Mouse (Mus musculus): ENCODE measurements at regions not wholly inside any gene's neighbourhood (a gene's known extent, or its start where the extent isn't known, plus 50 kb on each side); places are given as distances from the start of the nearest gene placed in this dataset.
A peak's percentile ranks its signal among the peaks of the same experiment; 100 is the strongest.

DNA sequence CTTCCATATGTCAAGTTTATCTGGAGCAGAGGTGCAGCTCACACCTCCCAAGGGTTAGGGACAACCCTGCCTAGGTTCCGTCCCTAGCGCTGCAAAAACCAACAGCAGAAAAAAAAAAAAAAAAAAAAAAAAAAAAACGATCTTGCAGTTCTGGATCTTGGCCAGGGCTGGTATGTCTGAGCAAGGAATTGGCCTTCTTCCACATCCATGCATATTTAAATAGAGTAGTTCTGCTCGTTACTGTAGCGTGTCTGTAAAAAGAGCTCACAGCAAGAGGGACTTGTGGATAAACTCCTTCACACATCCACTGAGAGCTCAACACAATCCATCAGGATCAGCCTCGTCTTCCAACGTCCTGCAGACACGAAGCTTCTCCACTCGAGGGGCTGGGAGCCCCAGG lies 639.4 kb upstream of the Adam5 start:
- DNase-seq (ENCODE audit: low read depth, low spot score) = no peak
- Histone ChIP-seq H3K9me3 (ENCODE audit: control insufficient read depth, insufficient read depth, low read depth, low read length) (no peaks in the 10 kb centered on the region), H3K27ac (ENCODE audit: insufficient read depth, low read depth, low read length, poor library complexity, severe bottlenecking) (no peak overlapping the region), H3K9ac (ENCODE audit: insufficient read depth, low read depth, low read length, poor library complexity, severe bottlenecking) (no peak overlapping the region), H3K4me1 (ENCODE audit: control insufficient read depth in 2 of 2, insufficient read depth in 2 of 2, low read length in 2 of 2, poor library complexity in 1 of 2) (peaks cover 2 to 26% of the 10 kb centered on the region in 2 experiments; a peak in 2 of 4 replicates), H3K36me3 (ENCODE audit: control insufficient read depth, insufficient read depth, low read length, poor library complexity, severe bottlenecking) (no peaks in the 10 kb centered on the region), H3K4me3 (ENCODE audit: insufficient read depth in 1 of 2, low read depth in 1 of 2, low read length in 2 of 2, poor library complexity in 1 of 2, severe bottlenecking in 1 of 2) (no peak overlapping the region)
- in situ Hi-C loops (cut with MboI; ENCODE audit: low sequenced_read_pairs in 2 of 2, unreplicated experiment in 2 of 2) = no loop called here
- TF ChIP-seq ZNF384 (IDR thresholded peaks at IDR 0.05; ENCODE audit: low read depth, low read length) (peak; percentile 85), HCFC1 (IDR thresholded peaks at IDR 0.05; ENCODE audit: borderline replicate concordance, insufficient read depth, low read length) (no peak), MAFK (IDR thresholded peaks at IDR 0.05; ENCODE audit: insufficient read depth, low read depth, low read length) (no peak), ZC3H11A (IDR thresholded peaks at IDR 0.05; ENCODE audit: borderline replicate concordance, low read depth, low read length) (no peak), CHD2 (IDR thresholded peaks at IDR 0.05; ENCODE audit: low read depth, low read length) (no peak)

- Histone ChIP-seq H3K9me3 (ENCODE audit: control insufficient read depth, insufficient read depth, low read depth, low read length) (no peaks in the 10 kb centered on the region), H3K4me3 (ENCODE audit: insufficient read depth in 1 of 2, low read depth in 1 of 2, low read length in 2 of 2, poor library complexity in 1 of 2, severe bottlenecking in 1 of 2) (no peak overlapping the region), H3K9ac (ENCODE audit: insufficient read depth, low read depth, low read length, poor library complexity, severe bottlenecking) (no peak overlapping the region), H3K36me3 (ENCODE audit: control insufficient read depth, insufficient read depth, low read length, poor library complexity, severe bottlenecking) (no peaks in the 10 kb centered on the region), H3K27ac (ENCODE audit: insufficient read depth, low read depth, low read length, poor library complexity, severe bottlenecking) (no peak overlapping the region), H3K4me1 (ENCODE audit: control insufficient read depth in 2 of 2, insufficient read depth in 2 of 2, low read length in 2 of 2, poor library complexity in 1 of 2) (peaks cover 2 to 26% of the 10 kb centered on the region in 2 experiments; a peak in 2 of 4 replicates)
- in situ Hi-C loops (cut with MboI; ENCODE audit: low sequenced_read_pairs in 2 of 2, unreplicated experiment in 2 of 2) = no loop called here
- peak; percentile 33 for DNase-seq (ENCODE audit: low read depth, low spot score)
- TF ChIP-seq MAFK (IDR thresholded peaks at IDR 0.05; ENCODE audit: insufficient read depth, low read depth, low read length) (no peak), ZC3H11A (IDR thresholded peaks at IDR 0.05; ENCODE audit: borderline replicate concordance, low read depth, low read length) (no peak), HCFC1 (IDR thresholded peaks at IDR 0.05; ENCODE audit: borderline replicate concordance, insufficient read depth, low read length) (no peak), CHD2 (IDR thresholded peaks at IDR 0.05; ENCODE audit: low read depth, low read length) (no peak), ZNF384 (IDR thresholded peaks at IDR 0.05; ENCODE audit: low read depth, low read length) (no peak)
Observed at GRCm38 (mm10) chr8:25462492-25462891, 638.3 kb upstream of the Adam5 start.

DNA sequence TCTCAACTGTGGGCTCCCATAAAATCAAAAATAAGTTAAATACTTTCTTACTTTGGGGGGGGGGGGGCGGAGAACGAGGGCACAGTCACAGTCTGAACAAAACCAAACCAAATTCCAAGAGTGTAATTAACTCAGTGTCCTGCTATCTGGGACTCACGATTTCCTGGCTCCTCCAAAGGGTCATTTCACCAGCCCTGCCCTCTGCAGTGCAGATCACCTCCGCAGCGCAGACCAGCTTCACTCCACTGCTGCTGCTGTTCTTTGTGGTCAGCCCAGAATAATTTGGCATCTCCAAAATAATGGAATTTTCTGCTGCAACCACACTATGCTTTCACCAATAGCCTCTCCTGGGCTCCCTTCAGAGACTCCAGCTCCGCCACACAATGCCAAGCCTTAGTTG lies 631.5 kb upstream of the Adam5 start:
- H3K4me1 ChIP-seq (ENCODE audit: control insufficient read depth in 2 of 2, insufficient read depth in 2 of 2, low read length in 2 of 2, poor library complexity in 1 of 2) = peaks cover 0 to 4% of the 10 kb centered on the region in 2 experiments; a peak in 1 of 4 replicates
- no peak for TF ChIP-seq ZNF384 (IDR thresholded peaks at IDR 0.05; ENCODE audit: low read depth, low read length)
- TF ChIP-seq CHD2 (IDR thresholded peaks at IDR 0.05; ENCODE audit: low read depth, low read length) = no peak
- TF ChIP-seq MAFK (IDR thresholded peaks at IDR 0.05; ENCODE audit: insufficient read depth, low read depth, low read length) = no peak
- TF ChIP-seq HCFC1 (IDR thresholded peaks at IDR 0.05; ENCODE audit: borderline replicate concordance, insufficient read depth, low read length) = no peak
- no peak for TF ChIP-seq ZC3H11A (IDR thresholded peaks at IDR 0.05; ENCODE audit: borderline replicate concordance, low read depth, low read length)
- no peak for DNase-seq (ENCODE audit: low read depth, low spot score)
- no peaks in the 10 kb centered on the region for H3K36me3 ChIP-seq (ENCODE audit: control insufficient read depth, insufficient read depth, low read length, poor library complexity, severe bottlenecking)
- no peaks in the 10 kb centered on the region for H3K9me3 ChIP-seq (ENCODE audit: control insufficient read depth, insufficient read depth, low read depth, low read length)
- H3K4me3 ChIP-seq (ENCODE audit: insufficient read depth in 1 of 2, low read depth in 1 of 2, low read length in 2 of 2, poor library complexity in 1 of 2, severe bottlenecking in 1 of 2) = no peak overlapping the region
- no peak overlapping the region for H3K9ac ChIP-seq (ENCODE audit: insufficient read depth, low read depth, low read length, poor library complexity, severe bottlenecking)
- no peak overlapping the region for H3K27ac ChIP-seq (ENCODE audit: insufficient read depth, low read depth, low read length, poor library complexity, severe bottlenecking)
- in situ Hi-C loops (cut with MboI; ENCODE audit: low sequenced_read_pairs in 2 of 2, unreplicated experiment in 2 of 2) = no loop called here

DNA sequence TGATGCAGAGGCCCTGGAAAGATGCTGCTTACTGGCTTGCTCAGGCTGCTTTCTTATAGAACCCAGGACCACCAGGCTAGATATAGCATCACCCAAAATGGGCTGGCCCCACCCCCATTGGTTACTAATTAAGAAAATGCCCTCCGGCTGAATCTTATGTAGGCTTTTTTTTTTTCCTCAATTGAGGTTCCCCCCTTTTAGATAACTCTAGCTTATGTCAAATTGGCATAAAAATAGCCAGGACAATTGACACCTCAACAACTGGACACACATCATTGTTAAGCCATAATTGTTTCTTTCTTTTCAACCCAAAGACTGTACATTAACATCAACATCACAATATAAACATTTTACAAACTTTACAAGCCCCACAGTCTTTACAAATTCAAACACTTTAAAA lies 630.8 kb upstream of the Adam5 start:
- H3K9ac ChIP-seq (ENCODE audit: insufficient read depth, low read depth, low read length, poor library complexity, severe bottlenecking) = no peak overlapping the region
- in situ Hi-C loops (cut with MboI; ENCODE audit: low sequenced_read_pairs in 2 of 2, unreplicated experiment in 2 of 2) = no loop called here
- no peaks in the 10 kb centered on the region for H3K9me3 ChIP-seq (ENCODE audit: control insufficient read depth, insufficient read depth, low read depth, low read length)
- H3K36me3 ChIP-seq (ENCODE audit: control insufficient read depth, insufficient read depth, low read length, poor library complexity, severe bottlenecking) = no peaks in the 10 kb centered on the region
- no peak overlapping the region for H3K4me3 ChIP-seq (ENCODE audit: insufficient read depth in 1 of 2, low read depth in 1 of 2, low read length in 2 of 2, poor library complexity in 1 of 2, severe bottlenecking in 1 of 2)
- no peak for DNase-seq (ENCODE audit: low read depth, low spot score)
- TF ChIP-seq MAFK (IDR thresholded peaks at IDR 0.05; ENCODE audit: insufficient read depth, low read depth, low read length) (no peak), ZNF384 (IDR thresholded peaks at IDR 0.05; ENCODE audit: low read depth, low read length) (peak; percentile 91)
- no peak overlapping the region for H3K27ac ChIP-seq (ENCODE audit: insufficient read depth, low read depth, low read length, poor library complexity, severe bottlenecking)
- H3K4me1 ChIP-seq (ENCODE audit: control insufficient read depth in 2 of 2, insufficient read depth in 2 of 2, low read length in 2 of 2, poor library complexity in 1 of 2) = peaks cover 0 to 4% of the 10 kb centered on the region in 2 experiments; a peak in 1 of 4 replicates

- Histone ChIP-seq H3K36me3 (ENCODE audit: control insufficient read depth, insufficient read depth, low read length, poor library complexity, severe bottlenecking) (no peaks in the 10 kb centered on the region), H3K9ac (ENCODE audit: insufficient read depth, low read depth, low read length, poor library complexity, severe bottlenecking) (no peak overlapping the region), H3K4me1 (ENCODE audit: control insufficient read depth in 2 of 2, insufficient read depth in 2 of 2, low read length in 2 of 2, poor library complexity in 1 of 2) (peaks cover 0 to 4% of the 10 kb centered on the region in 2 experiments; a peak in 1 of 4 replicates), H3K4me3 (ENCODE audit: insufficient read depth in 1 of 2, low read depth in 1 of 2, low read length in 2 of 2, poor library complexity in 1 of 2, severe bottlenecking in 1 of 2) (peak overlapping the region in 1 of 2 experiments; percentile 4; a peak in 1 of 4 replicates), H3K9me3 (ENCODE audit: control insufficient read depth, insufficient read depth, low read depth, low read length) (no peaks in the 10 kb centered on the region), H3K27ac (ENCODE audit: insufficient read depth, low read depth, low read length, poor library complexity, severe bottlenecking) (no peak overlapping the region)
- in situ Hi-C loops (cut with MboI; ENCODE audit: low sequenced_read_pairs in 2 of 2, unreplicated experiment in 2 of 2) = no loop called here
- DNase-seq (ENCODE audit: low read depth, low spot score) = no peak
- TF ChIP-seq HCFC1 (IDR thresholded peaks at IDR 0.05; ENCODE audit: borderline replicate concordance, insufficient read depth, low read length) (no peak), ZC3H11A (IDR thresholded peaks at IDR 0.05; ENCODE audit: borderline replicate concordance, low read depth, low read length) (no peak), ZNF384 (IDR thresholded peaks at IDR 0.05; ENCODE audit: low read depth, low read length) (no peak), MAFK (IDR thresholded peaks at IDR 0.05; ENCODE audit: insufficient read depth, low read depth, low read length) (no peak), CHD2 (IDR thresholded peaks at IDR 0.05; ENCODE audit: low read depth, low read length) (no peak)
Observed at GRCm38 (mm10) chr8:25453826-25454225, 629.7 kb upstream of the Adam5 start.

All from ES-E14 (cell line).